Mouse (Mus musculus): ENCODE measurements around the gene Ubash3a.

The Ubash3a gene

GRCm38 (mm10) chr17:31216068-31216955 is 8.6 kb downstream of the Ubash3a start:
- peak; percentile 86 for DNase-seq (ENCODE audit: low read depth)

DNA sequence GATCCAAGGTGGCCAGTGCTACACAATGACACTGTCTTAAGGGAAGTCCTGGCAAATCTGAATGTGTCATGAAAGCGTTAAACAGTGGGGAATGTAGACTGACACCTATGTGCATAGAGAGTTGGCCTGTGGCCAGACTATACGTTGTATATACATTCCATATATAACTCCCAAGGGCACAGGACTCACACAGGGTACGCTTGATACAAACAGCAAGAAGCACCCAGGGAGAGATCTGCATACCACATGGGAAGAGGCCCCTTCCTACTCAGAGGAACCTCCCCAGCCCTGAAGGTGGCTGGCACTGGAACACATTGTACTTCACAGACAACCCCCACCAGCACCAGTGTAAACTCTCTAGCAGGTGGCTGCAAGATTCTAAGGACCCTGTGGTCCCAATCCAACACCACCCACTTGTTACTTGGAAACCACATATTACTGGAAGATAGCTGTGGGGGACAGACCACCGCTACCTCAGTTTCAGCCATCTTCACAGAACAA is 15.2 kb downstream of the Ubash3a start:
- peak; percentile 18 for DNase-seq (ENCODE audit: low read depth)

DNA sequence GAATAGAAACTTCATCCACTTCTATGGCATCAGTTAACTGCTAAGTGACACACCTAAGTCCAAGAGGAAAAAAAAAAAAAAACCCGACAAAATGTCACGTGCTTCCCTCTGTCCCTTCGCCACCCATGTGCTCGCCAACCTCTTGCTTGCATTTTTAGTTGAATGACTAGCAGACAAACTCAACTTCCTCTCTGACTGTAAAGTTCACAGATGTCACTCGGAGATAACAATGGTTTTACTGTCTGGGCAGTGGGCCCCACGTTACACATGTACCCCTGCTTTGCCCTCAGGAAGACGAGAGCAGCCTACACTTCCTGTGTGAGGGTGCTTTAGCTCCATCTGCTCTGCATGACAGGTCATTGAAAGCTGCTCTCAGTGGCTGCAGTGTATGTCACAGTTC is 16.2 kb downstream of the Ubash3a start:
- DNase-seq (ENCODE audit: low read depth) = peak; percentile 99

DNA sequence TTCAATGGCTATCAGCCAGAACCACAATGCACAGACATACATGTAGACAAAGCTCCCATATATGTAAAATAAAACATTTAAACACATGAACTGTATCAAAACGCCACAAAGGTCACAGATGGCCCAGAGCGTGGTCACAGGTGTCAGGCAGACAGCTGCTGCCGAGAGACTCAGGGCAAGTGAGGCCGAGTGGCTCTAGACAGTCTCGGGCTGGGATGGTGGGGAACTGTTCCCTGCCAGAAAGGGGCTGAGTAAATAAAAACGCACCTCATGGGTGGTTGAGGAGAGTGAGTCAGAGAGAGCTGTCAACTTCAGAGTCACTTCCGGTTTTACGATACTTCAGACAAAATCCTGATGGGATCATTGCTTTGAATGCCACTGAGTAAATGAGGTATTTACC is 16.9 kb downstream of the Ubash3a start:
- DNase-seq (ENCODE audit: low read depth) = peak; percentile 81

GRCm38 (mm10) chr17:31226368-31226767 is 18.7 kb downstream of the Ubash3a start:
- DNase-seq (ENCODE audit: low read depth) = no peak

GRCm38 (mm10) chr17:31226931-31227330 is 19.3 kb downstream of the Ubash3a start:
- DNase-seq (ENCODE audit: low read depth) = peak; percentile 58

GRCm38 (mm10) chr17:31231780-31232179 is 24.1 kb downstream of the Ubash3a start:
- DNase-seq (ENCODE audit: low read depth) = no peak

- no peak for DNase-seq (ENCODE audit: low read depth)
Measured at GRCm38 (mm10) chr17:31232251-31233010, 24.8 kb downstream of the Ubash3a start.

DNA sequence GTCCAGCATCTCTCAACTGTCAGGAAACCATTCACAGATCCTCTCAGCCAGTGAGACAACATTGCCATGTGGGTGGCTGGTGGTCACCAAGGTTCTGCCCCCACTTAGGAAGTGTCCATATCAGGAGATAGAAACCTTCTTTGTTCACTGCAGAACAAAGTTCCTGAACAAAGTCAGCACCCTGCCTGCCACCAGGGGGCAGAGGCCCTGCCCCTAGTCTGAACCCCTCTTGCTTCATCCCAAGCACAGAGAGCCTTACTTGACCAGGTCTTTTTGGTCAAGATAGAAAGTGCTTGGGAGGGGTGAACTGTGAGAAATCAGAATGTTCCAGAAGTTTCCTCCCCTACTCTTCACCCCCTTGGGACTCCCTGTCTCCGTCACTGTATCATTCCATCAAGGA is 28.2 kb downstream of the Ubash3a start:
- peak; percentile 21 for DNase-seq (ENCODE audit: low read depth)

DNA sequence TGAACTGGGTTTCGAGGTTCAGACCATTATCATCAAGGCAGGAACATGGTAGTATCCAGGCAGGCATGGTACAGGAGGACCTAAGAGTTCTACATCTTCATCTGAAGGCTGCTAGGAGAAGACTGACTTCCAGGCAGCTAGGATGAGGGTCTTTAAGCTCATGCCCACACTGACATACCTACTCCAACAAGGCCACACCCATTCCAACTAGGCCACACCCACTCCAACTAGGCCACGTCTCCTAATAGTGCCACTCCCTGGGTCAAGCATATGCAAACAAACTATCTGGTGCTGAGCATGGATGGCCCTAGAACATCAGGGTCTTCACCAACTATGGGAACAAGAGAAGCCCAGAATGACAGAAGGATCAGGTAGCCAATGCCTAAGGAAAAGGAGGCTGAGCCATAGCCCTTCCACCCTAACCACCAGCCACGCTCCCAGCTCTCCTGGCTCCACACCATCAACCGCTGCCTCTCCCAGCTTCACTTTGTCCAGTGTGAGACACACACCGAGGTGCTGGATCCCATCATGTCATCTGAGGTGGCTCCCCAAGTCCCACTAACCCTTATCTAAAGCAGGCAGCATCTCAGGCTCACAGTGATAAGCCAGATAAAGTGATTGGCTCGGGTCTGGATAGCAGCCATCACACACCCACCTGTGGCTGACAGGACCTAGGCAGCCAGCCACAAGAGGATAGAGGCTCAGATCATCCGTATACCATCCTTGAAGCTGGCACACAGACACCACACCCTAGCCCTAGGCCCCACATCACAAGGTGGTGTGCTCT is 30.8 kb downstream of the Ubash3a start:
- no peak for DNase-seq (ENCODE audit: low read depth)

GRCm38 (mm10) chr17:31241156-31241555 is 33.5 kb downstream of the Ubash3a start:
- no peak for DNase-seq (ENCODE audit: low read depth)

- peak; percentile 28 for DNase-seq (ENCODE audit: low read depth)
Measured at GRCm38 (mm10) chr17:31242764-31243163, 35.1 kb downstream of the Ubash3a start.

GRCm38 (mm10) chr17:31245321-31245720 is 37.6 kb downstream of the Ubash3a start:
- DNase-seq (ENCODE audit: low read depth) = peak; percentile 51

DNA sequence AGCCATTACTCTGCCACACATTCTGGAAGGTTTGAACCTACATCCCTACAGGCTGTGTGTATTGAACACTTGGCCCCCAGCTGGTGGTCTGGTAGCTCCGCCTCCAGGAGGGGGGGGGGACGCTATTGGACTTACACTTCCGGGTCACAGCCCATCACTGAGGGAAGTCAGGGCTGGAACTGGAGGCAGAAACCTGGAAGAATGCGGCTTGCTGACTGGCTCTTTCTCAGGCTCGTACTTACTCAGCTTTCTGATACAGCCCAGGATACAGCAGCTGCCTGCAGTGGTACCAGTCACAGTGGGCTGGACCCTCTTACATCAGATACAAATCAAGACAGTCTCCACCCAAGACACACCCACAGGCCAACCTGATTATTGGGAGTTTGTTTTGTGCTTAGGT is 39.5 kb downstream of the Ubash3a start:
- DNase-seq (ENCODE audit: low read depth) = no peak

- no peak for DNase-seq (ENCODE audit: low read depth)
Measured at GRCm38 (mm10) chr17:31253951-31254350, 46.3 kb downstream of the Ubash3a start.

GRCm38 (mm10) chr17:31254463-31254931 is 46.8 kb downstream of the Ubash3a start:
- peak; percentile 75 for DNase-seq (ENCODE audit: low read depth)

GRCm38 (mm10) chr17:31257149-31257548 is 49.5 kb downstream of the Ubash3a start:
- peak; percentile 62 for DNase-seq (ENCODE audit: low read depth)

DNA sequence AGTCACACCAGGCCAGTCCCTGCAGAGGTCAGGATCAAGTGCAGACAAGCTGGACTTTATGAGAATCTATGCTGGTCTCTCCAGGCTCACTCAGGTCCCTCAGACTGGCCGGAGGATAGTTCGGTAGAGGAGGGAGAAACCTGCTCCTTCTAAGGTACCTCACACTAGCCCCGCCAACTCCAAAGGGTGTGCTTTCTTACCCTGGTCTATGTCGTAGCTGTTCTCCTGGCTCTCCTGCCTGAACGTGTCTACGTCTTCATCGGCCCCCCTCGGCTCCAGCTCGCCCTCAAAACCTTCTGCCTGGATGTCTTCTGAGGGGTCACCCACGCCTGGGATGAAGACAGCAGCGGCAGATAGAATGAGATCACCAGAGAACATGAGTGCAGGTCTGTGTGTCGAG is 50.2 kb downstream of the Ubash3a start:
- no peak for DNase-seq (ENCODE audit: low read depth)

- no peak for DNase-seq (ENCODE audit: low read depth)
Measured at GRCm38 (mm10) chr17:31258310-31258865, 50.7 kb downstream of the Ubash3a start.

GRCm38 (mm10) chr17:31259145-31259544 is 51.5 kb downstream of the Ubash3a start:
- no peak for DNase-seq (ENCODE audit: low read depth)

GRCm38 (mm10) chr17:31259825-31260224 is 52.2 kb downstream of the Ubash3a start:
- no peak for DNase-seq (ENCODE audit: low read depth)

DNA sequence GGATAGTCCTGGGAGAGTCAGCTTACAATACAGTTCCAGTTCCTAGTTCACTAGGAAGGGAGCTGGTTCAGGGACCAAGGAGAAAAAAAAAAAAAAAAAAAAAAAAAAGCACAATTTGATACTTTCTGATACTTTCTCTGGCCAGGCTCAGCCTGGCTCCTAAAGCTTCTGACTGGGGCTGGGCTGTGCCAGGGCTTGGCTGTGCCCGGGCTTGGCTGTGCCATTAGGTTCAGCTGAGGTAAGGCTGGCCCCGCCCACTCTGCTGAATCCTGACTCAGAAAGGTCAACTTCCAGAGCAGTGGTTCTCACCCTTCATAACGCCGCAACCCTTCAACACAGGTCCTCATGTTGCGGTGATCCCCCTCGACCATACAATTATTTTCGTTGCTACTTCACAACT is 52.8 kb downstream of the Ubash3a start:
- DNase-seq (ENCODE audit: low read depth) = no peak
